Mouse (Mus musculus) megakaryocyte, adult 5-6 weeks (primary cell): ENCODE data around the gene Nfix. TPM values are rescaled to one million over a fixed set of nuclear protein-coding genes. Genes with fewer than 3 reads are reported as not detected.
A peak's percentile ranks its signal among the peaks of the same experiment; 100 is the strongest.

Experiments used
- ATAC-seq: 2 replicates; pipeline ENCODE4 v1.8.0; 2016; ENCODE audit warnings: mild to moderate bottlenecking, inconsistent platforms; ENCODE audit not compliant: poor library complexity, severe bottlenecking
- total RNA-seq, 2 experiments: library from RNA; stranded (forward) in 1 of 2; stranded (reverse) in 1 of 2; fragments of 153-499, 151-499 nt in 1 of 2; fragments of 221-1000, 200-1000 nt in 1 of 2; gene quantifications; 2 replicates each; pipeline versions ENCODE4 v1.2.3 to v1.2.4; 2015 to 2017

Gene Nfix
- total RNA-seq, 2 experiments from 2014 or later, result 7.7 to 23.8 TPM

DNA sequence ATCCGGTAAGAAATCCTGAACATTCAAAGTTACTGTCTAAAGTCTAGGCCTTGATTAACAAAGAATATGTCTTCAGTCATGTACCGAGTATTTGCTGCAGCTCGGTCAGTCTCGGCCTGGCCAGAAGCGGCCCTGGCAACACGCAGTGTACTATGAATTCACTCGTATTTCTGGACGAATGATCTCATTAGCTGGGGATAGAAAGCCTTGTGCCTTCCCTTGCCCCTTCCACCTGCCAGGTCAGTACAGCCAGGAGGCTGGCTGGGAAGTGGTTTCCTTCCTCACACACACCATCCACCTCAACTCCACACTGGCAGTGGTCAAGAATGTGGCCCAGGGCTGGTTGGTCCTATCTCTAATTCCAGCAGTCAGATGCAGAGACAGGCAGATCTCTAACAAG lies 30.8 kb downstream of the Nfix start:
- ATAC-seq, result no peak

DNA sequence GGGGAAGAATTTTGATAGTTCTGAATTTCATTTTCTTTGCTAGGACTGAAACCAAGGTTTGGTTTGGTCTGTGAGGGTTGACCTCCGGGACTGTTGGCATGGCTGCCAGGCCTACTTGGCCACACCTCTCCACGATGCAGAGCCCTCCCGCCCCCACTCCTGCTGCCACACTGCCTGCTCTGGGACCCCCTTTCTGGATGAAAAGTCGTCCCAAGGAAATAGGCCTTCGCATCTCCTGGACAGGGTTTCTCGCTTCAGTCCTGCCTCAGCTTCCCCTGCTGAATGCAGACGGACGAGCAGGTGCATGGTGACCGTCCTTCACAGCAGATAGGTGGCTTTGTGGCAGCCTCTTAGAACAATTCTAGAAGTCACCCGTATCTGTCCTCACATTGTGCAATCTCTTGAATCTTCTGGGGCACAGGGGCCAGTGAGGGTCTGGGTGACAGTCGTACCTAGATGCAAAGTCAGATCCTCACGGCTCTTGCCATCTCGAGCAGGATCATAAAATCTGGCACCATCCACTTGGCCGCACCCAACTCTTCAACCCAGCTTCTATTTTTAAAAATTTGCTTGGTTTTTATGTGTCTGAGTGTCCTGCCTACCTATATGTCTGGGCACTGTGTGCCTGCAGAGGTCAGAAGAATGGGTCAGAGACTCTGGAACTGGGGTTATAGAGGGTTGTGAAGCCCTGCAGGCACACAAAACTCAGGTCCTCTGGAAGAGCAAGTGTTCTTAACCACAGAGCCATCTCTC lies 31.6 kb downstream of the Nfix start:
- ATAC-seq, result no peak

DNA sequence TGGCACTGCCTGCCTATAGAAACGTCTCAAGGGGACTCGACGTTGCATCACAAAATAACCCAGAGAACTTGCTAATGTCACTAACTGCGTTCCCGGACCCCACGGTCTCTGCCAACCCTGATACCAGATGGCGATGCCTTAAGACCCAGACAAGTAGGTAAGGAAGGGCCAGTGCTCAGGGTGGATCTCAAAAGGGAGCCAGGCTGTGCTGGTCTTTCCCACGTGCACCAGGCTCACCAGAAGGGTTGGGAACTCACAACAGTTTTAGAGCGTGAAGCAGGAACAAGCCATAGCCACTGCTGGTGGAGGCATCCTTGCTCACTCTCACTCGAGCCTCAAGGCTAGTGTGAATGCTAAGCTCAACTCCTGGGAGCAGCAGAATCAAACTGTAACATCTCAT lies 32.9 kb downstream of the Nfix start:
- no peak for ATAC-seq

DNA sequence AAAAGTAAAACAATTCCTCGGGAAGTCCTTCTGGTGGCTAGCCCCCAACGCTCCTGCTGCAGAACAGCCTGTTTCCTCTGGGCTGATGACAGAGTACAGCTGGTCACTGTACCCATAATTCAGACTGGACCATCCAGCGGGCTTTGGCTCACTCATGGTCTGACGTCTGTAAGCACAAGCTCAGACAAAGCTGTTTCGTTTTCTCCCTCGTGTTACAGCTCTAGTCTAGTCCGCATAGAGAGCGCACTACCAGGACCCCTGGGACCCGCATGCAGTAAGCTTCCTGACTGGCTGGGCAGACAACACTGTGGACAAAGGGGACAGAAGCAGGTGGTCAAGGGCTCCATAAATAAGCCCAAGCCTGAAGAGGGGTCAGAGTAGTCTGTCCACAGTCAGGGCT lies 33.7 kb downstream of the Nfix start:
- ATAC-seq, result no peak

DNA sequence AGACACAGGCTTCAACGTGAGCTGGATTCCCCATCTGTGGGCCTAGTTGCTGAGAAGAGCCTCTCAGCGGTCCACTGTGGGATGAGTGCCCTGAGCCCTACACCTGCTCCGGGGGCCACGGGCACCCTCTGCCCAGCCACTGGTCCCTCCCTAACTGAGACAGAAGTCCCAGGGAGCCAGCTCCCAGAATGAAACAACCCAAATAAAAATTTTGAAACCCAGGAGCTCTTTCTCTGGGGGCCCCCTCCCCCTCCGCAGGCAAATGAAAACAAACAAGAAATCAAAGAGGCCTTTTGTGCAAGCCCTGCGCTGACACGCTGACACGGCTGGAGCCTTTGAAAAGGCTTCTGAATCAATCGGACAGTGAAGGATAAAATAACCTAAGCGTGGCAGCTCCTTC lies 34.5 kb downstream of the Nfix start:
- ATAC-seq, result no peak

DNA sequence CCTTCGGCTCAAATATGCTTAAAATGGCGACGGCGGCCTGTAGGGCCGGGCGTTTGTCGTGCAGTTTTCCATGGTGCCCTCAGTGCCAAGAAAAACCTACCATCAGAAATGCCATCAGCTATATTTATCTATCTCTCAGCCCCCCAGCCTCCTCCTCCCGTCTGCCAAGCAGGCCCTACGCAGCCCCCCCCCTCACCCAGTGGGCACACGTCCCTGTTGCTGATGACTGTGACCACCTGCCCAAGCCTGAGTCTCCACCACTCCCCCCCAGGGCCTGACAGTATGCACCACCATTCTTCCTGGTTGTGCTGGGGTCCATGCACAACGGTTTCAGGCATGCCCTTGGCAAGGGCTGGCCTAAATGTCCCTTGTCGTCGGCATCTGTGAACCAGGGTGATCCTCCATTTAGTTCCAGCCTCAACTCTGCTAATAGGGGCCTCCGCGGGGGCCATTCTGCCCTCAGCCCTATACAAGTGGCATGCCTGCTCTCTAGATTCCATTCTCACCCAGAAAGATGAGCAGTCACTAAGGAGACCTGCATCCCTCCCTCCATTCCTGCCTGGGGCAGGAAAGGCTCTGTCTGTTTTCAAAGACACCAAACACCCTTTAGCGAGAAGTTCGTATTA lies 35.2 kb downstream of the Nfix start:
- no peak for ATAC-seq

DNA sequence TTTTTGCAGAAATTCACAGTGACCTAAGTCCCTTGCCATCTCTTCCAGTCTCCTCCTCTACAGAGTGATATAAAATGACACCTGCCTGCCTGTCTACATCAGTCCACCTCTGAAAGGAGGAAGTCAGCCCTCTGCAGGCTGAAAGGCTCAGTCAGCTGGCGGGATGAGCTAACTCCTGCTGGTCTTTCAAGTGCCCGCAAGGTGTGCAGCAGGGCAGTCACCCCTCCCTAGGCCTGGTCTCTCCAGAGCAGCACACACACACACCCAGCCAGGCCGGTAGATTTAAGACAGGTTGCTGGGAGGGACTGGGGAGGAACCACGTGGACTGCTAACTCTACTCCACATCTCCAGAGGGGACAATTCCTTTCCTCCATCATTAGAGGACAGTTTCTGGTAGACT lies 36.0 kb downstream of the Nfix start:
- ATAC-seq, result no peak

DNA sequence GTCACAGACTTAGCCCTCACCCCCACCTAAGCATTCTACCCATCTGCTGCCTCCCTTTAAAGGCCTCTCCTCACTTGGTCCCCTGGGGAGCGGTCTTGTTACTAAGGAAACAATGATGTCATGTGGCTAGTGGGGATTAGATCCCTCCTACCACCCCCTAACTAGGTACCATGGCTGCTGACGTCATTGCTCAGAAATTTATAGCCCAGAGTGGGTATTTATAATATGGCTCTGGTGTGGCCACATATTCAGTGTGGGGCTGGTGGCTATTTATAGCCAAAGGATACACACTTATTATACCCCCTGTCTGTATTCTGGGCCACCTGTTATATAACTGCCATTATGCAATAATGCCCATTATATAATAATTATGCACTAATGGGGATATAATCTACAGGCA lies 39.2 kb downstream of the Nfix start:
- no peak for ATAC-seq

DNA sequence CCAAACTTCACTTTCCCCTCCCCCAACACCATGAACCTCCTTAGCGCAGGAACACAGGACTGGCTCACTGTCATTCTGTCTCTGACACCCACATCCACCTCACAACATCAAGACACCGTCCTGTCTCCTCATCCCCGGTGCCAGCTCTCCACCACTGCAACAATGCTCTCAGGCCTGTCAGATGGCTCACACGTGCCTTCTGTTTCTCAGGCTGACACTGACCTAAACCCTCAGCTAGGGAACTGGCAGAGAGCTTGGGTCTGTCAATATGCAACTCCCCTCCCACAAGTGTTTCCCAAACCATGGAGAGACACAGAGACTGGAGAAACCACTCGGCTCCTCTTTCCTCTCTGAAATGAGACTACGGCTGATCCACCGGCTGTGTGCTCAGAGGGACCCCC lies 39.7 kb downstream of the Nfix start:
- no peak for ATAC-seq

DNA sequence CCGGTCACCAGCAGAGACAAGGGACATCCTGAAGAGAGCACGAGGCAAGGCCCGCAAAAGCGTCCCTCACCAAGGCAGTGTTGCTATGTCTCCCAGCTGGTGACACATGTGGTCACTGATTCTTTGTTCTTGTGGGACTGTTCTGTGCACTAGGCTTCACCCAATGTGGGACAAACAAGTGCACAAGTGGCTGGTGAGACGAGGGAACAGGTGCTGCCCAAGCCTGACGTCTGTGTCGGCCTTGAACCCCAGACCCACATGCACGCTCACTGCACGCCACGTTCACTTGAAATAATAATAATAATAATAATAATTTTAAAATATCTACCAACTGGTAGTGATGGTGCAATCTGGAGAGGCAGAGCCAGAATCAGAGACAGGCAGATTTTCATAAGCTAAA lies 40.4 kb downstream of the Nfix start:
- ATAC-seq, result no peak

DNA sequence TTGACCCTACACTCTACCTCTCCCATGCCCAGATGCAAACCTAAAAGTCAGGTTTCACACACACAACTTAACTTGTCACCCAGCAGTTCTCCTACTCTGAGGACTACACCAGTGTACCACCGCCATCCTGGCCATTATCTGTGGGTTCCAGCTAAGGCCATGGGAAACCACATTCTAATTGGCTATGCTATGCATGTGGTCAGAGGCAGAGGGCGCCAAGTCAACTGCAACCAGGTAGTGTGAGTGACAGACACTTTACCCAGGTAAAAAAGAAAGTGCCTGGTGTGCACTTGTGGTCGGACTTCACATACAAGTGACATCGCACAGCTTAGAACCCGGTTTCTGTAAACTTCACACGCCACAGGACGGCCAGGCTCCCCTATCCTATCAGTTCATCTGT lies 41.0 kb downstream of the Nfix start:
- ATAC-seq, result peak; percentile 54; the same call in 1 of the 2 replicates

DNA sequence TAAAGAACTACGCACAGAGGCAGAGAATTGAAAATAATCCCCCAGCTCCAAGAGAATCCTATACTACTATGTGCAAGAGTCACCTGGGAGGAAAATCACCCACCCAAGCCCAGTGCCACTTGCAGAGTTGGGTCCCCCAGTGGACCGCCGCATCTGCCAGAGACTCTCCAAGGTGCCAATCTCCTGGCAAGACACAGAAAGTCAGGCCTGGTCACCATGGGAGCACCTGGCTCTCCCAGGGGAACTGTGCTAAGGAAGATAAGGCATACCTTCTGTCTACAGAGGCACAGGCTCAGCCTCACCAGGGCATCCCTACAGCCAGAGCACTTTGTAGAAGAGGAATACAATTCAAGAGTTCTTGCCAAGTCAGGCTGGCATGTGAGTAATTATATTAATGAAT lies 41.8 kb downstream of the Nfix start:
- ATAC-seq, result no peak

DNA sequence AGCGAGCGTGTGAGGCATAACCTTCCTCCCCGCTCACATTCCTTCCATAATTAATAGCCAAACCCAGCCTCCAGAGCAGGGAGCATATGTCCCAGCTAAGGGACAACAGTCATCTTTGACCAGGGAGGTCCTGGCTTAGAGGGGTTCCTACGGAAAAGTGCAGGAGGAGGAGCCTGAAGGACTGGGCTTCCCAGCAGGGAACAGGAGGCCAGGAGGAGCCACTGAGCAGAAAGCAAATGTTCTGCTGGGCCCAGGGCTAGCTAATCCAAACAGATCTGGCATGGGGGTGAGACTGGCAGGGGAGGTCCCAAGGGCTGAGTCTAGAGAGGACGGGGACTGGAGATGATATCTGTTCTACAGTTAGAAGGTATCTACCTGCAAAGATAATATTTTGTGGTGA lies 42.6 kb downstream of the Nfix start:
- ATAC-seq, result no peak

DNA sequence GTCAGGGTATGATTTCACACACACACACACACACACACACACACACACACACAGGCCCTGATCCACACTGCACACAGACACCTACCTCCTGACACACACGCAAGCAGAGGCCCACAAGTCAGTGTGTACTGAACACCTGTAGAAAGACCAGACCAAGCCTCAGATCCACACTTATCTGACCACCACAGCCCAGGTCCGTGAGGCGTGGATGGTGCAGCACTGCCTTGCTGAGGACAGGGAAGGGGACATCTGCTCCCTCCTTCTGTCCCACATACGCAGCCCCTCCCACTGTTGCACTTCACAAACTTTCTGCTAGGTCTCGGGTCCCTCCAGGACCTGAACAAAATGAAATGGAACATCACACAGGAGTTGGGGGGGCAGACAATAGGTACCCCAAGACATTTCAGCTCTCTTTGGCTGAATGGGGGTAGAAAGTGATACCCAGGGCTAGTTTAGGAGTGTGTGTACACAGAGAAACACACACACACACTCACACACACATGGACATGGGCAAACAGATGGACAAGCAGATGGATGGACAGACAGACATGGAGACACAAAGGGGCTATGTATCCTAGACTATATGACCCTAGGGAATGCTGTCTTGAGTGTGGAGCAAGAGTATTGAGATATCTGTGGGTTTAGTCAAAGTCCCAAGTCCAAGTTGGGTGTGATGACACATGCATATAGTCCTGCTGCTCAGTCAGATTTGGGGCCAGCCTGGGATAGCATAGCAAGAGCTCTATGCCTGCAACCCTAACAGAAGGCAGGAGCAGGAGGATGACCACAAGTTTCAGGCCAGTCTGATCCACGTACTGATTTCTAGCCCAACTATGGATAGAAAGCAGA lies 47.2 kb downstream of the Nfix start:
- ATAC-seq, result no peak

DNA sequence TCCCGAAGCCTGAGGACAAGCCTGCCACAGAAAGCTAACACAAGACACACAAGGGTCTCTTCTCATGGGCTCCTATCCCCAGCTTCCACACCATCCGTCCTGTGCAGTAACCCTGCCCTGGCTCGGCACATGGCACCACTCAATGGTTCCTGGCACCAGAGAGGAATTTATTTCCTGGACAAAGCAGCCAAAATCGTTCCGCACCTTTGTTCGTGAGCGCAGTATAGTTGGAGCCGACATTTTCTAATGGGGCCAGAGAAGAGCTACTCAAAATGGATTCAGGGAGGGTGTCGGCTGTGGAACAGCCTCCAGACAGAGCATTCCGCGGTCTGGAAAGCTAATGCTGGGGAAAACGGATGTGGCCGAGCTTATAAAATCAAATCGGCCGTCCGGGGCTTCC lies 50.6 kb downstream of the Nfix start:
- ATAC-seq, result no peak

DNA sequence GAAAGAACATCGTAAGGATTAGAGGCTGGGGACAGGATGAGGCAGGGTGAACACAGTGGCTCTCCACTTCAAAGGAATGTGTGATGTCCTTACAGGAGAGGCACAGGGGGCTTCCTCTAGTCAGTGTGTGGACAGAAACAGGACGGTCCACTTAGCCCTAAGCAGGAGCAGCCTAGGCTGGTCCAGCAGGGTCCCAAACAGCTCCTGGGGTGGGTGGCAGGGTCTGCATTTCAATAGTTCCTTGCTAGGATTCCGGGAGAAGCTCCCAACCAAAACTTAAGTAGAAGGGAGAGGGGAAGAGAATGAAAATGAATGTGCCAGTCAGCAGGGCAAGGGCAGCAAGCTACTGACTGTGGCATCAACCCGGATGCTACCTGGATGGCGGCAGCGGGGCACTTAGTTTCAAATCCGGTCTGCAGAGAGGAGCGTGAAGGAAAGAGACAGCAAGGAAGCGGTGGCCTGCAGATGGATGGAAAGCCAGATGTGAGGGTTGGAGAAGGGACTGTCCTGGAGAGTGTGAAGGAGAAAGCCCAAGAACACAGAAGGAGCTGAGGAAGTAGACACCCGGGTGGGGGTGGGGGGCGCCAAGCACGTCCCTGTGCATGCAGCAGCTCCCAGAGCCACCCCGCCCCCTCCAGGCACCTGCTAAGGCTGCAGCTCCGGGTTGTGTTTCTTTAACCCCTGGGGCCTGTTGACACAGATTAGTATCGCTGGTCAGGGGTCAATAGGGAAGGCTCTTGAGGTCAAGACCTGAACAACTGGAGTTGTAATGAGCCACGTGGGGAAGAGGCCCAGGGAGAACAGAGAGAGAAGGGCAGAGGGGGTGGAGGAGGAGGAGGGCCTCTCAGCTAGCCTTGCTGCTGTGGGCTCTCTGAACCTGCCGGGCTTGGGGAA lies 54.9 kb downstream of the Nfix start:
- no peak; the same call in 1 of the 2 replicates for ATAC-seq

DNA sequence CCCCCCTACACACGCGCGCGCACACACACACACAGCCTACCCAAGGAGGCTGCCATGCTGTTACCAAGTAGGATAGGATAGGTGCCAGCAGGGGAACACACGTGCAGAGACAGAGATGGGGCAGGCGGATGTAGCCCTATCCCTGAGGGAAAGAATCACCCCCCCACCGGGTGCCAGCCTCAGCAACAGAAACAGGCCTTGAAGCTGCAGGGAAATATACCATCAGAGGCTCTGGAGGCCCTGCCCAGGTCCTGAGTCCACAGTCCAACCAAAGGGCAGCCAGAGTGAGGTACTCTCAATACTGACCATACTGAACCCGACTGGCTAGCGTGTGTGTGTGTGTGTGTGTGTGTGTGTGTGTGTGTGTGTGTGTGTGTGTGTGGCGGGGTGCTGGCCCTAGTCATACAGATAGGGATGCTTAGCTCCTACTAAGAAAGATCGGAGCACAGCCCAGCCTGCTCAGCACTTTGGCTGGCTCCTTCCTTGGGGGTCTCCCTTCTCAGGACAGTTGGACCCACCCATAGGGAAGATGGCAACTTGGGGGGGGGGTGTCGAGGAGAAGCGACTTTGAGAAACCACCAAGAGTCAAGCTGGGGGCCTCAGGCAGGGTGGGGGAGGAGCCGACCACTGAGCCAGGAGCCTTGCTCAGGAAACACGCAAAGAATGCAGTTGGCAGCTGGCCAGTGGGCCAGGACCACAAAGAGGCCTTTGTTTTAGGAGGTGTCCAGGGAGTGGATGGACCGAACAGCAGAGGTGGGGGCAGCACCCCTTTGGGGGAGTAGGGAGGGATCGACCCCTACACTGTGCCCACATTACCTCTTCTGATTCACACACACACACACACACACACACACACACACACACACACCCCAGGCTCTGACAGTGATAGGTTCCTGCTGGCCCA lies 56.4 kb downstream of the Nfix start:
- no peak for ATAC-seq

DNA sequence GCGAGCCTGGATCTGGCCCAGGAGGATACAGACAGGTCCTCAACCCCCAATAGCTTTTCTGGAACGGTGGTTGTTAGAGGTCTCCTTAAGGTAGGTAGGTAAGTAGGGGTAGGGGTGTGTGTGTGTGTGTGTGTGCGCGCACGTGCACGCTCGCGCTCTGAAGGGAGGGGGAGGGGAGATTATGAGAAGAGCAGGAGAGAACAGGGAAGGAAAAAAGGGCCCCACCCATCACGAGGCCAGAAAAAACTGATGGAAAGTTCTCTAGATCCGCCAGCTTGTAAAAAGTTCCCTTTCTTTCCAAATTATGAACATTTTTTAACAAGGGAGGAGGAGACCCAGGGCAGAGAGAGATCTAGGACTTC lies 57.1 kb downstream of the Nfix start:
- no peak for ATAC-seq

DNA sequence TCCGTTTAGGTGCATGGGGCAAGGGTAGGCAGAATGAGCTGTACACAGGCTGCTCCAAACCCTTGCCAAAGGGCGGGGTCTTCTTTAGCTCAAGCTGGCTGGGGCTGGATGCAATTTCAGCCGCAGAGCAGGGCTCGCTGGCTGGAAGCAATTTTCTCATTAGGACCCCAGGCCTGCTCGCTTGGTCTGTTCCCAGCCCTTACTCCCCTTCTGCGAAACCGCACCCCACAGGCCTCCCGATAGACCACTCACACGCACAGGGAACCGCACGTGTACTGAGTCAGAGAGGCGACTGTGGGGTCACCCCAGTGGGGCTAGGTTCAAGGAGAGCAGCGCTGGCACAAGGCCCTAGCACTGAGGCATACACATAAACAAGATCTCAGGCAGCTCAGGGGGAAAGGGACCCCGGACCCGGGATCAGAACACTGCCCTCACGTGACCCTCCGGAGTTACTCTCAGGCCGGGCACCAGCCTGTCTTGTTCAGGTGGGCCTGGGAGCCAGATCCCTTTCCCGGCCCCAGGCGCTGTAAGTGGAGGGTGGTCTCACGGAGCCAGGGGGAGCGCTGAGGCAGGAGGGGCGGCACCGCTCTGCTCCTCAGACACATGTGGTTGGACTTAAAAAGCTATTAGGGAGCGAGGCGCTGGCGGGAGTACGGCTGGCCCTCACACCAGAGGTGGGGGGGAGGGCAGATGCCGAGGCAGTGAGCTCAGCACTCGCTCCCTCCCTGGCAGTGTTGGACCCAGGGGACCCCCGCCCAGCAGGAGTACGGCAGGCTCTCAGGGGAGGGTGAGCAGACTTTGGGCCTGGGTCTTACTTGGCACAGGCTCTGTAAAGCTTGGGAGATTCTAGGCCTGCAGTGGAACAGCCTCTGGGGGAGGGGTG lies 57.7 kb downstream of the Nfix start:
- no peak for ATAC-seq
